Mouse (Mus musculus) bone marrow, adult 2 months (tissue): ENCODE data around the gene Ptpre.

Experiments
- CTCF ChIP-seq: fragments of 200-500 bp; IDR thresholded peaks from 2 replicates; pipeline ENCODE4 v1.5.1; 2011; ENCODE audit warnings: low read length, control low read depth; ENCODE audit not compliant: control insufficient read depth, insufficient read depth
- POLR2A ChIP-seq: fragments of 200-500 bp; IDR thresholded peaks from 2 replicates; pipeline ENCODE4 v1.6.1; 2011; ENCODE audit warnings: low read depth, mild to moderate bottlenecking, control low read depth, low read length, borderline replicate concordance; ENCODE audit not compliant: control insufficient read depth

DNA sequence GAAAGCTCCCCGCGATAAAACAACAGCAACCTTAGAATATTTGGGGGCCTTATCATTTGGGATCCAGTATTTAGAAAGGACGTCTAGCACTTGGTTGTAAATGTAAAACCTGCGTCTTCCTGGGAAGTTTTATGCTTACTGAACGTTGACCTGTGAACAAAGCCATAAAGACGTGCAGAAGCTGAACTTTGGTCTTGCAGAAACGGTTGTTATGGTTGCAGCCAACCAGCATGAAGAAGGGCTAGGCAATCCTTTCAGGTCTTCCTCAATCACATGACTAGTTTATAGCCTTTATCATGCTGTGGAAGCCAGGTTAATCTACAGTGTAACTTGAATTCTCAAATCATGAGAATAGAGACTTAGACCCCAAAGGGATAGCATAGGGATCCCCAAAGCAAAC, 8.8 kb upstream of the Ptpre start, which contains the start of gene Clrn3:
- TF ChIP-seq POLR2A = no peak
- no peak for TF ChIP-seq CTCF
